Mouse (Mus musculus) kidney, postnatal 4 days (tissue): ENCODE measurements at regions not wholly inside any gene's neighbourhood (a gene's known extent, or its start where the extent isn't known, plus 50 kb on each side); places are given as distances from the start of the nearest gene placed in this dataset.

ENCODE experiments used
- DNase-seq, 2 experiments: peaks; one replicate each; pipeline ENCODE4 v3.0.0; 2021; ENCODE audit warnings: mixed read lengths in 2 of 2

- peak; percentile 9 to 13 for DNase-seq
Measured at GRCm38 (mm10) chr4:61909409-61909808, 74.4 kb upstream of the Mup5 start.

GRCm38 (mm10) chr4:61902136-61902535, 67.1 kb upstream of the Mup5 start:
- no peak for DNase-seq

- peak in 1 of 2 experiments; percentile 2 for DNase-seq
Measured at GRCm38 (mm10) chr4:61898184-61898583, 63.2 kb upstream of the Mup5 start.

- DNase-seq = peak; percentile 5 to 18
Measured at GRCm38 (mm10) chr4:61897176-61897575, 62.1 kb upstream of the Mup5 start.
